Mouse (Mus musculus): ENCODE results near the gene Zeb2.

- no peak for TF ChIP-seq CTCF (IDR thresholded peaks at IDR 0.05)
- no peak for TF ChIP-seq POLR2A (IDR thresholded peaks at IDR 0.05; ENCODE audit: insufficient read depth, low read depth, low read length)
- TF ChIP-seq EP300 (IDR thresholded peaks at IDR 0.05; ENCODE audit: insufficient read depth, low read depth, low read length), result no peak
Measured at GRCm38 (mm10) chr2:44954180-44954579, 163.0 kb downstream of the Zeb2 start.
